Mouse (Mus musculus) embryo, embryonic 11 days (tissue): Measurements from ENCODE around the gene Vmn2r8.
"Not testable (repeated sequence)": the region's sequence is repeated elsewhere in the genome, so short reads cannot be mapped to it uniquely, and the experiment has no call there.

ENCODE experiments used
- DNase-seq: peaks from one replicate; pipeline ENCODE4 v3.0.0-alpha.2; 2015

Gene Vmn2r8

DNA sequence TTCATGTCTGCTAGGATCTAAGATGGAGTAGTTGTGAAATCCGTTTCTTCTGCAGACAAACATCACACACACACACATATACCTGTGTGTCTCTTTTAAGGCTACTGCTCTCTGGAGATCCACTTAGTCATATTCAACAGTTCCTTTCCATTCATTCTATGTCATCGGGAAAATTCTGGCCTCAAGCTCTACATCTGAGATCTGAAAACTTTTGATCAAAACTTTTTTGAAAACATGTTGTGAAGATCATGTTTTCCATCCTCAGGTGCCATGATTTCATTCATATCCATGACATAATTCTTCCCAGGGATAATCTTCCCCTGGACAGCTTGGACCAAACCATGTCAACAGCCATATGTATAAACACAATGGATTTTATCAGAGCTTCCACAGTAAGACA, at the start of gene Vmn2r8:
Vmn2r8 (minus strand) TSS at position 101 of the 400 bp plus-strand sequence.
- DNase-seq, result not testable (repeated sequence)

DNA sequence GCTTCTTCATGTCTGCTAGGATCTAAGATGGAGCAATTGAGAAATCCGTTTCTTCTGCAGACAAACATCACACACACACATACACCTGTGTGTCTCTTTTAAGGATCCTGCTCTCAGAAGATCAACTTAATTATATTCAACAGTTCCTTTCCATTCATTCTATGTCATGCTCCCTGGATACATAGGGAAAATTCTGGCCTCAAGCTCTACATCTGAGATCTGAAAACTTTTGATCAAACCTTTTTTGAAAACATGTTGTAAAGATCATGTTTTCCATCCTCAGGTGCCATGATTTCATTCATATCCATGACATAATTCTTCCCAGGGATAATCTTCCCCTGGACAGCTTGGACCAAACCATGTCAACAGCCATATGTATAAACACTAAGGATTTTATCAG, 43.9 kb upstream of the Vmn2r8 start, which contains the start of gene Vmn2r9:
Vmn2r9 (minus strand) TSS at position 101 of the 400 bp plus-strand sequence.
- DNase-seq, result not testable (repeated sequence)

- DNase-seq, result no peak
Observed at GRCm38 (mm10) chr5:108849466-108849865, 40.8 kb upstream of the Vmn2r8 start.

DNA sequence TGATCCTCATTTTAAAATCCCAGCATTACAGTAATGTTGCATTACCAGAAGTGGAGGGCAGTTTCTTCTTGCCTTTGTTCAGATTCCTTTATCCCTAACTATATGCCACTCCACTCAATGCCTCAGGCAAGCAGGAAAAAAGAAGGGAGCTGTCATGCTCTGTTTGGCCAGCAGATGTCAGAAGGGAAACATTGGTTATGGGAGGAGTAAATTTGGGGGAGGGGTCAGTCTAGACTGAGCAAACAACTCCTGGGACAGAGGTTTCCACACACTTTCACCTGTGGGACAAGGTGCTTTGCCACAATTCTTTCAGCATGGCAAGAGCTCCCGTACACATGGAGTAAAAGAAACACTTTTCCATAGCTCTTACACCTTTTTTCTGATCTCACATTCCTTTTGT, 27.5 kb upstream of the Vmn2r8 start:
- peak; percentile 9 for DNase-seq

- DNase-seq, result no peak
Observed at GRCm38 (mm10) chr5:108823276-108823675, 14.6 kb upstream of the Vmn2r8 start.

- DNase-seq, result no peak
Observed at GRCm38 (mm10) chr5:108803646-108804045, 5.0 kb downstream of the Vmn2r8 start.

- DNase-seq, result not testable (repeated sequence)
Observed at GRCm38 (mm10) chr5:108795263-108795662, 13.4 kb downstream of the Vmn2r8 start, which contains the start of gene Tmed11. Tmed11 (minus strand) TSS chr5:108795363.

GRCm38 (mm10) chr5:108790385-108790784, 18.3 kb downstream of the Vmn2r8 start:
- peak; percentile 10 for DNase-seq

GRCm38 (mm10) chr5:108774630-108775306, 33.9 kb downstream of the Vmn2r8 start, which contains the start of gene Rnf212:
Rnf212 (minus strand) TSS chr5:108774982.
- peak; percentile 0 for DNase-seq

DNA sequence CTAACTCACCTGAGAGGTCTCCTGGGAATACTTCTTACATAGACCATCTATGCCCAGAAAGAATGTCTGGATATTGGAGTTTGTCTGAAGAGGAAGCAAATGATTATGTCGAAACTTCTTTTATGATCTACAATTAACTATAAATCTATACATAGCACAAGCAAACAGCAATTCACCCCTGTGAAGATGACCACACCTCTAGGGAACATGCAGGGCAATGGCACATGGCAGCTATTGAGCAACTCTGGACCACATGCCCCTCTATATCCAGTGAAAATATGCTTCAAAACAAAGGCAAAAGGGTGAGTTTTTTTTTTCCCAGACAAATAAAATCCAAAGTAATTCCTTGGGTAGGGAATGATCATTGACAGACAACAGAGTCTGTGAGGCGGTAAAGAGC, 48.6 kb downstream of the Vmn2r8 start:
- DNase-seq, result no peak

- DNase-seq, result peak; percentile 32
Observed at GRCm38 (mm10) chr5:108758396-108758795, 50.3 kb downstream of the Vmn2r8 start.

DNA sequence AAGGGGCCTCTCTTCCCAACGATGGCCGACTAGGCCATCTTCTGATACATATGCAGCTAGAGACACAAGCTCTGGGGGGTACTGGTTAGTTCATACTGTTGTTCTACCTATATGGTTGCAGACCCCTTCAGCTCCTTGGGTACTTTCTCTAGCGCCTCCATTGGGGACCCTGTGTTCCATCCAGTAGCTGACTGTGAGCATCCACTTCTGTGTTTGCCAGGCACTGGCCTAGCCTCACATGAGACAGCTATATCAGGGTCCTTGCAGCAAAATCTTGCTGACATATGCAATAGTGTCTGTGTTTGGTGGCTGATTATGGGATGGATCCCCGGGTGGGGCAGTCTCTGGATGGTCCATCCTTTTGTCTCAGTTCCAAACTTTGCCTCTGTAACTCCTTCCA, 57.4 kb downstream of the Vmn2r8 start:
- not testable (repeated sequence) for DNase-seq

- DNase-seq, result no peak
Observed at GRCm38 (mm10) chr5:108750328-108751210, 58.1 kb downstream of the Vmn2r8 start.

DNA sequence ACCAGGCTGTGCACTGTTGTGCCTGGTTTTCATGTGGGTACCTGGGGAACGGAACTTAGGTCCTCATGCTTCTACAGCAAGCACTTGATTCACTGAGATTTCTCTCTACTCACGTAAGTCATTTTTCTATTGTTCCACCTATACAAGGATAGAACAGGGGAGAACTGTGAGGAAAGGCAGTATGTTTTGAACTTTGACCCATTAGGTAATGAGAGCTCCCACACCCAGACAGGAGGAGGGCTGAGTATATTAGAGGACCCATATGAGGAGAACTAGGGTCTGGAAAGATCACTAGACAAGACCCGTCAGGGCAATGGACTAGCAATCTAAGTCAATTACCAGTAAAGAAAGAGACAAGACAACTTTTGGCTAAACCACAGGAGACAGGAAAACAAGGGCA, 64.0 kb downstream of the Vmn2r8 start:
- no peak for DNase-seq

GRCm38 (mm10) chr5:108743856-108744255, 64.8 kb downstream of the Vmn2r8 start:
- no peak for DNase-seq

- no peak for DNase-seq
Observed at GRCm38 (mm10) chr5:108742596-108742995, 66.1 kb downstream of the Vmn2r8 start.

DNA sequence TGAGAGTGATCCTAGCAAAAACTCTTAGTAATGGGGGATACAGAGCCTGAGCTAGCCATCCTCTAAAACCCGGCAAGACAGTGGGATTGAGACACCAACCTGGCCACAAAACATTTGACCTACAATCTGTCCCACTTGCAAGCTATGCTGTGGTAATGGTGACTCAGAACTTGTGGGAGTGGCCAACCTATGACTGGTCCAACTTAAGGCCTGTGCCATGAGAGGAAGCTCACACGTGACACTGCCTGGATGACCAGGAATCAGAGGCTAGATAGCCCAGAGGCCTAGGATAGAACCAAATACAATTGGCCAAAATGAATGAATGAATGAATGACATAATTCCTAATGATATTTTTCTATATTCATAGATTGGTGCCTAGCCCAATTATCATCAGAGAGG, 66.8 kb downstream of the Vmn2r8 start:
- no peak for DNase-seq
